Mouse (Mus musculus) layer of hippocampus, postnatal 25 days (tissue): ENCODE data around the gene Ctsk. TPM values are rescaled to one million over a fixed set of nuclear protein-coding genes. Genes with fewer than 3 reads are reported as not detected.

ENCODE experiments used
- DNase-seq, 2 experiments: peaks; one replicate each; pipeline ENCODE4 v3.0.0; 2022; ENCODE audit warnings: mixed read lengths in 2 of 2, low spot score in 1 of 2; ENCODE audit errors: extremely low spot score in 1 of 2
- total RNA-seq, 2 experiments: library from RNA; stranded (reverse); gene quantifications; 2 replicates each; pipeline ENCODE4 v1.2.3; 2021

Ctsk gene
- total RNA-seq, result 1 to 10 TPM; 3.5 to 4.2 TPM

- no peak for DNase-seq
Measured at GRCm38 (mm10) chr3:95499024-95499423, at the start of gene Ctsk. Ctsk (plus strand) TSS chr3:95499256.

- peak; percentile 13 to 38 for DNase-seq
Measured at GRCm38 (mm10) chr3:95450408-95450807, 48.6 kb upstream of the Ctsk start.

GRCm38 (mm10) chr3:95450915-95451314 is 48.1 kb upstream of the Ctsk start:
- DNase-seq, result no peak

GRCm38 (mm10) chr3:95456367-95456766 is 42.7 kb upstream of the Ctsk start:
- DNase-seq, result no peak

- DNase-seq, result no peak
Measured at GRCm38 (mm10) chr3:95457758-95458157, 41.3 kb upstream of the Ctsk start.

GRCm38 (mm10) chr3:95459381-95459780 is 39.7 kb upstream of the Ctsk start:
- DNase-seq, result no peak

GRCm38 (mm10) chr3:95463852-95464251 is 35.2 kb upstream of the Ctsk start:
- DNase-seq, result no peak

- DNase-seq, result no peak
Measured at GRCm38 (mm10) chr3:95478966-95479365, 20.1 kb upstream of the Ctsk start.

GRCm38 (mm10) chr3:95486421-95486820 is 12.6 kb upstream of the Ctsk start:
- DNase-seq, result no peak

GRCm38 (mm10) chr3:95488679-95489078 is 10.4 kb upstream of the Ctsk start:
- no peak for DNase-seq

- DNase-seq, result no peak
Measured at GRCm38 (mm10) chr3:95490238-95490637, 8.8 kb upstream of the Ctsk start.

GRCm38 (mm10) chr3:95494342-95494741 is 4.7 kb upstream of the Ctsk start:
- peak in 1 of 2 experiments; percentile 54 for DNase-seq

- no peak for DNase-seq
Measured at GRCm38 (mm10) chr3:95498229-95498628, 827 bp upstream of the Ctsk start.

- no peak for DNase-seq
Measured at GRCm38 (mm10) chr3:95499496-95500140, 562 bp downstream of the Ctsk start.

GRCm38 (mm10) chr3:95502312-95502711 is 3.3 kb downstream of the Ctsk start:
- no peak for DNase-seq

GRCm38 (mm10) chr3:95509348-95509747 is 10.3 kb downstream of the Ctsk start:
- no peak for DNase-seq

- DNase-seq, result no peak
Measured at GRCm38 (mm10) chr3:95511611-95512180, 12.6 kb downstream of the Ctsk start.

GRCm38 (mm10) chr3:95516614-95517041 is 17.6 kb downstream of the Ctsk start:
- DNase-seq, result no peak

GRCm38 (mm10) chr3:95517493-95517898 is 18.4 kb downstream of the Ctsk start:
- peak; percentile 59 to 80 for DNase-seq

GRCm38 (mm10) chr3:95518891-95519290 is 19.8 kb downstream of the Ctsk start:
- DNase-seq, result no peak

- no peak for DNase-seq
Measured at GRCm38 (mm10) chr3:95519315-95519714, 20.3 kb downstream of the Ctsk start.

GRCm38 (mm10) chr3:95520100-95520499 is 21.0 kb downstream of the Ctsk start:
- DNase-seq, result no peak
